26 mouse cellular contexts compared by ENCODE assay signal in genomic region chrX:18239572-18239971, GRCm38 (mm10).
DNase-seq lines count a peak whose midpoint lies in the region; ATAC-seq lines count a peak whose summit lies in the region.
"Had no signal": no experiment of that assay in that cellular context is flagged by ENCODE, and none has a peak within 500 bp of the region (broad histone marks: within the 10 kb centered on the region; RNA-seq: fewer than 3 reads in every experiment).

No protein-coding gene starts in this region.

- no peaks in the 10 kb centered on the region for H3K36me3 ChIP-seq in splenic B cell, adult 2 months (ENCODE audit: control insufficient read depth, insufficient read depth, low read length, poor library complexity, severe bottlenecking)
- H3K36me3 ChIP-seq: embryonic facial prominence, embryonic 12.5 days had no signal

- no peaks in the 10 kb centered on the region for H3K27me3 ChIP-seq in splenic B cell, adult 2 months (ENCODE audit: control insufficient read depth, insufficient read depth, low read length, poor library complexity, severe bottlenecking)
- H3K27me3 ChIP-seq: embryonic facial prominence, embryonic 12.5 days; embryonic facial prominence, embryonic 15.5 days; heart, embryonic 13.5 days had no signal

- peak; percentile 1 to 5 for DNase-seq in spleen, postnatal 36 days (ENCODE audit: low spot score in 2 of 2)
- DNase-seq in spleen, postnatal 4 days (ENCODE audit: low spot score in 2 of 2) = no peak
- DNase-seq in MEL-GATA-1-ER (ENCODE audit: extremely low read depth, low read depth) = peak; percentile 15
- peak; percentile 13 for DNase-seq in splenic B cell, adult 2 months (ENCODE audit: low read depth, low spot score)
- no peak for DNase-seq in cerebellum, adult 11 months
- DNase-seq in adrenal gland, adult 8-10 months = no peak
- DNase-seq: adrenal gland, postnatal 14 days; cerebellum, adult 11-12 months; cerebellum, adult 8-10 months; cerebellum, postnatal 10 days; forebrain, postnatal 0 days; gastrocnemius, adult 2 months; gastrocnemius, postnatal 25 days; heart, adult 2 months; heart, postnatal 14 days; heart, postnatal 4 days had no signal

- peak; percentile 90 for ATAC-seq in megakaryocyte, adult 5-6 weeks (ENCODE audit: poor library complexity, severe bottlenecking)
- ATAC-seq in activated CD4-positive, CD25-positive, alpha-beta regulatory T cell, adult 4 months = no peak
- ATAC-seq: CD4-positive, CD25-positive, alpha-beta regulatory T cell, adult 4 months; forebrain, embryonic 14.5 days; forebrain, postnatal 0 days; hindbrain, postnatal 0 days; inflammation-experienced regulatory T-cells, adult 6 months; intestine, embryonic 16.5 days had no signal

Comparison
In these comparisons a context has a peak if more than half of its experiments do, and no peak if none do; other contexts are left out.
1. DNase-seq: peak in spleen, postnatal 36 days (2 of 2), MEL-GATA-1-ER (single experiment) and splenic B cell, adult 2 months (single experiment); none in spleen, postnatal 4 days (0 of 2), cerebellum, adult 11 months (single experiment) and adrenal gland, adult 8-10 months (single experiment).